Mouse (Mus musculus) B cell, adult (primary cell): ENCODE results near the gene Olfr694. TPM values are rescaled to one million over a fixed set of nuclear protein-coding genes. Genes with fewer than 3 reads are reported as not detected.

Experiments
- total RNA-seq: library from RNA; stranded (reverse); gene quantifications from 4 replicates; pipeline ENCODE4 v1.2.4, GENCODE M21; 2023; ENCODE audit not compliant: inconsistent age

Gene Olfr694
- total RNA-seq = not detected in 4 replicates

GRCm38 (mm10) chr7:106691714-106692113 is at the start of gene Olfr694:
Gene Olfr694 (minus strand): TSS chr7:106691814.

DNA sequence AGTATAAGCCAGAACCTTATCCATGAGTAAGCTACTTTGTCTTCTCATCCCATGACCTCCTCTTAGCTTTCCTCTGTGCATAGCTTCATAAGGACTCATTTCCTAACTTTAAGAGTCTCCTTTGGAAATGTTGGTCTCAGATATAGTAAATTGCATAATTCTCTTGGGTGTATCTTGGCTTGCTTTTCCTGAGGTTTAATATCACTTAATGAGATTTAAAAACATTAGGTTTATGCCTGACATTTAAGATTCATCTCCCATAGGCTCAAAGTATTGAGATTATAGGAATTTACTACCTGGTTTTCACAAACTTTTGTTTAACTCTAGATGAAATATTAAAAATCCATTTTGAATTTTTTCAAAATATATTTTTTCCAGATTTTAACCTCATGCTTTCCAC is 24.7 kb upstream of the Olfr694 start, which contains the start of gene Olfr695:
Olfr695 (minus strand) TSS at position 101 of the 400 bp plus-strand sequence.

DNA sequence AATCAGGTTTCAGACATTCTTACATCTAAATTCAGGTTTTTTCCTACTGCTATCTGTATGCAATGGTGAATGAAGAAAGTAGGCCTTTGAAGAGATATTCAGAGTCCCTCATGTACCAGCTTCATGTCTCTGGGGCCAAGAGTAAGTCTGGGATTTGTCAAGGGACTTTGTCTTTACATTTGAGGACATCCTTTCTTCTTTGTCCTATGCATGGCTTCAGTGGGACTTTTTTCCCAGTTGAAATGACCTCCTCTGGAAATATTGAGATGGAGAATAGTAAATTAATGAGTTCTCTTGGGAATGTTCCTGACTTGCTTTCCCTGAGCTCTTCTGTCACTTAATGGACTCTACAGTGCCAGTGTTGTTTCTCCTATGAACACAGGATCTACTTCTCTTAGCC is 11.1 kb downstream of the Olfr694 start, which contains the start of gene Olfr693:
Olfr693 (minus strand) TSS at position 101 of the 400 bp plus-strand sequence.

Other genes starting within 250 kb of the Olfr694 start
- gene Olfr693, start 11.2 kb downstream of the Olfr694 start, total RNA-seq = not detected in 4 replicates
- gene Olfr695, start 24.6 kb upstream of the Olfr694 start, total RNA-seq = not detected in 4 replicates
- gene Olfr697, start 50.6 kb upstream of the Olfr694 start, total RNA-seq = not detected in 4 replicates
- not detected in 4 replicates for gene Olfr698, start 63.6 kb upstream of the Olfr694 start, total RNA-seq
- not detected in 4 replicates for gene Olfr699, start 101.4 kb upstream of the Olfr694 start, total RNA-seq
- not detected in 4 replicates for gene Olfr700, start 117.0 kb upstream of the Olfr694 start, total RNA-seq
- not detected in 4 replicates for gene Olfr701, start 122.3 kb upstream of the Olfr694 start, total RNA-seq
- not detected in 4 replicates for gene Olfr702, start 142.1 kb upstream of the Olfr694 start, total RNA-seq
- not detected in 4 replicates for gene Olfr703, start 151.5 kb upstream of the Olfr694 start, total RNA-seq
- gene Olfr704, start 171.4 kb upstream of the Olfr694 start, total RNA-seq = not detected in 4 replicates
- not detected in 4 replicates for gene Olfr705, start 185.1 kb upstream of the Olfr694 start, total RNA-seq
- not detected in 4 replicates for gene Olfr706, start 196.3 kb upstream of the Olfr694 start, total RNA-seq
- not detected in 4 replicates for gene Olfr707, start 209.4 kb upstream of the Olfr694 start, total RNA-seq
- not detected in 4 replicates for gene Olfr1532-ps1, start 216.2 kb upstream of the Olfr694 start, total RNA-seq
- 0.12 TPM in 1 of 4 replicates, not detected in the others for gene Olfr709-ps1, start 240.4 kb upstream of the Olfr694 start, total RNA-seq